ENCODE assay signal across 24 mouse cellular contexts in genomic region chr14:44730711-44731110, GRCm38 (mm10). TPM values are rescaled to one million over a fixed set of nuclear protein-coding genes. Genes with fewer than 3 reads are reported as not detected.
DNase-seq lines count a peak whose midpoint lies in the region; TF ChIP-seq lines count a peak whose summit lies in the region.
"Not testable (repeated sequence)": the region's sequence is repeated elsewhere in the genome, so short reads cannot be mapped to it uniquely, and the experiment has no call there.
"Had no signal": no experiment of that assay in that cellular context is flagged by ENCODE, and none has a peak within 500 bp of the region (broad histone marks: within the 10 kb centered on the region; RNA-seq: fewer than 3 reads in every experiment).

No protein-coding gene starts in this region.

- intact Hi-C loops in left cerebral cortex, postnatal 36 days (cut with DNase I), result not testable (repeated sequence)

- H3K27ac ChIP-seq in layer of hippocampus, adult 2 months, result not testable (repeated sequence)

- peak; percentile 5 to 57 for DNase-seq in frontal cortex, adult 2 months (ENCODE audit: extremely low spot score in 1 of 2, low spot score in 1 of 2)
- DNase-seq in layer of hippocampus, adult 11-12 months (ENCODE audit: low spot score), result peak; percentile 43
- DNase-seq in layer of hippocampus, adult 2 months (ENCODE audit: low spot score in 2 of 2), result peak; percentile 3 to 30
- peak; percentile 24 for DNase-seq in layer of hippocampus, adult 9-10 months (ENCODE audit: low spot score)
- DNase-seq in left cerebral cortex, adult 11 months (ENCODE audit: low spot score), result peak; percentile 21
- peak; percentile 3 to 49 for DNase-seq in left cerebral cortex, adult 9 months (ENCODE audit: low spot score in 2 of 2)
- peak; percentile 5 to 10 for DNase-seq in left cerebral cortex, postnatal 36 days (ENCODE audit: low spot score in 2 of 2)
- peak; percentile 9 to 27 for DNase-seq in right cerebral cortex, adult 2 months (ENCODE audit: low spot score in 2 of 2)

- not testable (repeated sequence) for H3K4me3 ChIP-seq in layer of hippocampus, adult 2 months

- not testable (repeated sequence) for TF ChIP-seq CTCF in layer of hippocampus, adult 2 months (conservative IDR thresholded peaks at IDR 0.05)

RNA-seq across cellular contexts. Expression of gene Gm8267, which starts 19.4 kb away (rescaled TPM):
- polyA plus RNA-seq in frontal cortex, adult 2 months (2012; rRNA removed), result not detected in 2 replicates
- total RNA-seq in layer of hippocampus, adult 2 months (2021), result not detected
- total RNA-seq in left cerebral cortex, postnatal 36 days (2021), result not detected
- total RNA-seq: adrenal gland, adult 18-20 months; adrenal gland, adult 8-10 months; adrenal gland, postnatal 14 days; adrenal gland, postnatal 36 days; CH12.LX had no signal
- polyA plus RNA-seq: activated CD4-positive, CD25-positive, alpha-beta regulatory T cell, adult 4 months; CD4-positive, CD25-positive, alpha-beta regulatory T cell, adult 4 months; cerebellum, adult 2 months; cortical plate, adult 2 months; embryonic facial prominence, embryonic 10.5 days; embryonic facial prominence, embryonic 12.5 days; embryonic facial prominence, embryonic 14.5 days; forebrain, embryonic 11.5 days; forebrain, embryonic 13.5 days; G1E; Patski had no signal

RNA-seq across cellular contexts. Expression of gene Gm8257, which starts 24.5 kb away (rescaled TPM):
- polyA plus RNA-seq in frontal cortex, adult 2 months (2012; rRNA removed), result not detected in 2 replicates
- total RNA-seq in layer of hippocampus, adult 2 months (2021), result not detected
- not detected for total RNA-seq in left cerebral cortex, postnatal 36 days (2021)
- total RNA-seq: adrenal gland, adult 18-20 months; adrenal gland, adult 8-10 months; adrenal gland, postnatal 14 days; adrenal gland, postnatal 36 days; CH12.LX had no signal
- polyA plus RNA-seq: activated CD4-positive, CD25-positive, alpha-beta regulatory T cell, adult 4 months; CD4-positive, CD25-positive, alpha-beta regulatory T cell, adult 4 months; cerebellum, adult 2 months; cortical plate, adult 2 months; embryonic facial prominence, embryonic 10.5 days; embryonic facial prominence, embryonic 12.5 days; embryonic facial prominence, embryonic 14.5 days; forebrain, embryonic 11.5 days; forebrain, embryonic 13.5 days; G1E; Patski had no signal
